Mouse (Mus musculus): ENCODE data around the gene Rbm43. TPM values are rescaled to one million over a fixed set of nuclear protein-coding genes. Genes with fewer than 3 reads are reported as not detected.
"Not testable (repeated sequence)": the region's sequence is repeated elsewhere in the genome, so short reads cannot be mapped to it uniquely, and the experiment has no call there.

The Rbm43 gene
- total RNA-seq, 1 experiment from 2014 or later = 56.7 TPM

GRCm38 (mm10) chr2:51933341-51934134 is 1.4 kb downstream of the Rbm43 start:
- ATAC-seq (replicated peaks in 1 of 2; ENCODE audit: insufficient read depth in 1 of 2, low FRiP score in 2 of 2, low TSS enrichment in 1 of 2, low read depth in 1 of 2, poor library complexity in 2 of 2, severe bottlenecking in 2 of 2) = peak in 1 of 2 experiments; percentile 13; a peak in 1 of 4 replicates

GRCm38 (mm10) chr2:51931241-51931640 is 3.7 kb downstream of the Rbm43 start:
- ATAC-seq (replicated peaks in 1 of 2; ENCODE audit: insufficient read depth in 1 of 2, low FRiP score in 2 of 2, low TSS enrichment in 1 of 2, low read depth in 1 of 2, poor library complexity in 2 of 2, severe bottlenecking in 2 of 2) = no peak

GRCm38 (mm10) chr2:51914944-51915680 is 19.9 kb downstream of the Rbm43 start:
- peak; percentile 67 to 72 for ATAC-seq (replicated peaks in 1 of 2; ENCODE audit: insufficient read depth in 1 of 2, low FRiP score in 2 of 2, low TSS enrichment in 1 of 2, low read depth in 1 of 2, poor library complexity in 2 of 2, severe bottlenecking in 2 of 2)

GRCm38 (mm10) chr2:51914532-51914931 is 20.4 kb downstream of the Rbm43 start:
- ATAC-seq (replicated peaks in 1 of 2; ENCODE audit: insufficient read depth in 1 of 2, low FRiP score in 2 of 2, low TSS enrichment in 1 of 2, low read depth in 1 of 2, poor library complexity in 2 of 2, severe bottlenecking in 2 of 2) = no peak

- no peak for ATAC-seq (replicated peaks in 1 of 2; ENCODE audit: insufficient read depth in 1 of 2, low FRiP score in 2 of 2, low TSS enrichment in 1 of 2, low read depth in 1 of 2, poor library complexity in 2 of 2, severe bottlenecking in 2 of 2)
Observed at GRCm38 (mm10) chr2:51912740-51913139, 22.2 kb downstream of the Rbm43 start.

GRCm38 (mm10) chr2:51911864-51912263 is 23.1 kb downstream of the Rbm43 start:
- peak; percentile 34 to 37; a peak in 3 of 4 replicates for ATAC-seq (replicated peaks in 1 of 2; ENCODE audit: insufficient read depth in 1 of 2, low FRiP score in 2 of 2, low TSS enrichment in 1 of 2, low read depth in 1 of 2, poor library complexity in 2 of 2, severe bottlenecking in 2 of 2)

GRCm38 (mm10) chr2:51907538-51908110 is 27.3 kb downstream of the Rbm43 start:
- ATAC-seq (replicated peaks in 1 of 2; ENCODE audit: insufficient read depth in 1 of 2, low FRiP score in 2 of 2, low TSS enrichment in 1 of 2, low read depth in 1 of 2, poor library complexity in 2 of 2, severe bottlenecking in 2 of 2) = peak; percentile 68 to 79

GRCm38 (mm10) chr2:51905637-51906036 is 29.3 kb downstream of the Rbm43 start:
- no peak for ATAC-seq (replicated peaks in 1 of 2; ENCODE audit: insufficient read depth in 1 of 2, low FRiP score in 2 of 2, low TSS enrichment in 1 of 2, low read depth in 1 of 2, poor library complexity in 2 of 2, severe bottlenecking in 2 of 2)

GRCm38 (mm10) chr2:51892411-51892901 is 42.5 kb downstream of the Rbm43 start:
- no peak for ATAC-seq (replicated peaks in 1 of 2; ENCODE audit: insufficient read depth in 1 of 2, low FRiP score in 2 of 2, low TSS enrichment in 1 of 2, low read depth in 1 of 2, poor library complexity in 2 of 2, severe bottlenecking in 2 of 2)

- no peak for ATAC-seq (replicated peaks in 1 of 2; ENCODE audit: insufficient read depth in 1 of 2, low FRiP score in 2 of 2, low TSS enrichment in 1 of 2, low read depth in 1 of 2, poor library complexity in 2 of 2, severe bottlenecking in 2 of 2)
Observed at GRCm38 (mm10) chr2:51890961-51891360, 44.0 kb downstream of the Rbm43 start.

- not testable (repeated sequence) for ATAC-seq (replicated peaks in 1 of 2; ENCODE audit: insufficient read depth in 1 of 2, low FRiP score in 2 of 2, low TSS enrichment in 1 of 2, low read depth in 1 of 2, poor library complexity in 2 of 2, severe bottlenecking in 2 of 2)
Observed at GRCm38 (mm10) chr2:51890139-51890538, 44.8 kb downstream of the Rbm43 start.

- ATAC-seq (replicated peaks in 1 of 2; ENCODE audit: insufficient read depth in 1 of 2, low FRiP score in 2 of 2, low TSS enrichment in 1 of 2, low read depth in 1 of 2, poor library complexity in 2 of 2, severe bottlenecking in 2 of 2) = no peak
Observed at GRCm38 (mm10) chr2:51880143-51880542, 54.8 kb downstream of the Rbm43 start.

Other genes starting within 250 kb of the Rbm43 start
- 96.4 and 128 TPM in 2 replicates for gene Nmi, start 38.3 kb upstream of the Rbm43 start, total RNA-seq (2017)
- gene Tnfaip6, start 102.8 kb upstream of the Rbm43 start, total RNA-seq (2017) = 1.2 TPM in 1 of 2 replicates, not detected in the other
- gene Rif1, start 137.7 kb upstream of the Rbm43 start, total RNA-seq (2017) = 132 and 133 TPM in 2 replicates

Measured in hematopoietic stem cell, adult 5-6 weeks (primary cell).